Mouse (Mus musculus): ENCODE data around the gene Gid8. TPM values are rescaled to one million over a fixed set of nuclear protein-coding genes. Genes with fewer than 3 reads are reported as not detected.

Gid8 gene
- total and polyA plus RNA-seq, 2 experiments from 2014 or later, result 43.6 to 44.5 TPM

GRCm38 (mm10) chr2:180683524-180683923 lies 26.4 kb upstream of the Gid8 start:
- DNase-seq (ENCODE audit: low spot score), result no peak
- Histone ChIP-seq H3K9me3 (ENCODE audit: low read length) (no peaks in the 10 kb centered on the region), H3K36me3 (ENCODE audit: insufficient read depth, low read length) (peaks cover 72% of the 10 kb centered on the region), H3K9ac (replicated peaks; ENCODE audit: low read length, poor library complexity, severe bottlenecking) (no peak overlapping the region), H3K4me1 (ENCODE audit: insufficient read depth, low read length) (no peaks in the 10 kb centered on the region), H3K27ac (ENCODE audit: low read depth, low read length) (no peak overlapping the region), H3K4me2 (ENCODE audit: low read depth, low read length, poor library complexity, severe bottlenecking) (no peak overlapping the region), H3K27me3 (ENCODE audit: insufficient read depth, low read length) (no peaks in the 10 kb centered on the region), H3K4me3 (ENCODE audit: low read depth, low read length) (no peak overlapping the region)
- WGBS, result 90% methylated on average over 2 of the region's 2 CpGs
- no peak for ATAC-seq (ENCODE audit: low FRiP score)
- TF ChIP-seq CTCF (IDR thresholded peaks at IDR 0.05), result no peak

GRCm38 (mm10) chr2:180684031-180684430 lies 25.9 kb upstream of the Gid8 start:
- H3K4me2 ChIP-seq (ENCODE audit: low read depth, low read length, poor library complexity, severe bottlenecking), result no peak overlapping the region
- no peaks in the 10 kb centered on the region for H3K27me3 ChIP-seq (ENCODE audit: insufficient read depth, low read length)
- no peaks in the 10 kb centered on the region for H3K4me1 ChIP-seq (ENCODE audit: insufficient read depth, low read length)
- H3K27ac ChIP-seq (ENCODE audit: low read depth, low read length), result no peak overlapping the region
- TF ChIP-seq CTCF (IDR thresholded peaks at IDR 0.05), result no peak
- peaks cover 77% of the 10 kb centered on the region for H3K36me3 ChIP-seq (ENCODE audit: insufficient read depth, low read length)
- DNase-seq (ENCODE audit: low spot score) (no peak), ATAC-seq (ENCODE audit: low FRiP score) (no peak)
- H3K9ac ChIP-seq (replicated peaks; ENCODE audit: low read length, poor library complexity, severe bottlenecking), result no peak overlapping the region
- H3K9me3 ChIP-seq (ENCODE audit: low read length), result no peaks in the 10 kb centered on the region
- H3K4me3 ChIP-seq (ENCODE audit: low read depth, low read length), result no peak overlapping the region
- 88% methylated on average over 4 of the region's 4 CpGs for WGBS

GRCm38 (mm10) chr2:180689841-180690240 lies 20.1 kb upstream of the Gid8 start:
- no peak for DNase-seq (ENCODE audit: low spot score)
- no peak for TF ChIP-seq CTCF (IDR thresholded peaks at IDR 0.05)
- Histone ChIP-seq H3K9me3 (ENCODE audit: low read length) (no peaks in the 10 kb centered on the region), H3K4me2 (ENCODE audit: low read depth, low read length, poor library complexity, severe bottlenecking) (no peak overlapping the region), H3K27me3 (ENCODE audit: insufficient read depth, low read length) (no peaks in the 10 kb centered on the region), H3K4me1 (ENCODE audit: insufficient read depth, low read length) (no peaks in the 10 kb centered on the region; the same call in 1 of the 2 replicates), H3K36me3 (ENCODE audit: insufficient read depth, low read length) (peaks cover 58% of the 10 kb centered on the region), H3K4me3 (ENCODE audit: low read depth, low read length) (no peak overlapping the region), H3K9ac (replicated peaks; ENCODE audit: low read length, poor library complexity, severe bottlenecking) (no peak overlapping the region), H3K27ac (ENCODE audit: low read depth, low read length) (no peak overlapping the region)
- 80% methylated on average over 5 of the region's 5 CpGs for WGBS
- ATAC-seq (ENCODE audit: low FRiP score), result no peak

GRCm38 (mm10) chr2:180692630-180693029 lies 17.3 kb upstream of the Gid8 start:
- H3K27me3 ChIP-seq (ENCODE audit: insufficient read depth, low read length), result no peaks in the 10 kb centered on the region
- no peaks in the 10 kb centered on the region; the same call in 1 of the 2 replicates for H3K4me1 ChIP-seq (ENCODE audit: insufficient read depth, low read length)
- H3K27ac ChIP-seq (ENCODE audit: low read depth, low read length), result no peak overlapping the region
- no peaks in the 10 kb centered on the region for H3K9me3 ChIP-seq (ENCODE audit: low read length)
- 0% methylated on average over 1 of the region's 1 CpGs for WGBS
- peaks cover 31% of the 10 kb centered on the region for H3K36me3 ChIP-seq (ENCODE audit: insufficient read depth, low read length)
- no peak for TF ChIP-seq CTCF (IDR thresholded peaks at IDR 0.05)
- DNase-seq (ENCODE audit: low spot score) (peak; percentile 61), ATAC-seq (ENCODE audit: low FRiP score) (no peak)
- no peak overlapping the region for H3K4me2 ChIP-seq (ENCODE audit: low read depth, low read length, poor library complexity, severe bottlenecking)
- no peak overlapping the region for H3K4me3 ChIP-seq (ENCODE audit: low read depth, low read length)
- no peak overlapping the region for H3K9ac ChIP-seq (replicated peaks; ENCODE audit: low read length, poor library complexity, severe bottlenecking)

GRCm38 (mm10) chr2:180695176-180695575 lies 14.7 kb upstream of the Gid8 start:
- Histone ChIP-seq H3K27ac (ENCODE audit: low read depth, low read length) (no peak overlapping the region), H3K27me3 (ENCODE audit: insufficient read depth, low read length) (no peaks in the 10 kb centered on the region), H3K9me3 (ENCODE audit: low read length) (no peaks in the 10 kb centered on the region), H3K36me3 (ENCODE audit: insufficient read depth, low read length) (peaks cover 8% of the 10 kb centered on the region), H3K4me2 (ENCODE audit: low read depth, low read length, poor library complexity, severe bottlenecking) (no peak overlapping the region), H3K4me1 (ENCODE audit: insufficient read depth, low read length) (no peaks in the 10 kb centered on the region; the same call in 1 of the 2 replicates), H3K4me3 (ENCODE audit: low read depth, low read length) (no peak overlapping the region), H3K9ac (replicated peaks; ENCODE audit: low read length, poor library complexity, severe bottlenecking) (no peak overlapping the region)
- 48% methylated on average over 2 of the region's 2 CpGs for WGBS
- no peak for ATAC-seq (ENCODE audit: low FRiP score)
- no peak for DNase-seq (ENCODE audit: low spot score)
- no peak for TF ChIP-seq CTCF (IDR thresholded peaks at IDR 0.05)

GRCm38 (mm10) chr2:180700457-180700856 lies 9.5 kb upstream of the Gid8 start:
- Histone ChIP-seq H3K9ac (replicated peaks; ENCODE audit: low read length, poor library complexity, severe bottlenecking) (0 out of 2 replicates have a peak overlapping the region, but pooled peaks have one; percentile 92), H3K4me1 (ENCODE audit: insufficient read depth, low read length) (peaks cover 8% of the 10 kb centered on the region), H3K9me3 (ENCODE audit: low read length) (no peaks in the 10 kb centered on the region), H3K36me3 (ENCODE audit: insufficient read depth, low read length) (no peaks in the 10 kb centered on the region), H3K4me2 (ENCODE audit: low read depth, low read length, poor library complexity, severe bottlenecking) (peak overlapping the region; percentile 77), H3K4me3 (ENCODE audit: low read depth, low read length) (peak overlapping the region; percentile 79; the same call in 1 of the 2 replicates), H3K27ac (ENCODE audit: low read depth, low read length) (no peak overlapping the region), H3K27me3 (ENCODE audit: insufficient read depth, low read length) (no peaks in the 10 kb centered on the region)
- no peak for ATAC-seq (ENCODE audit: low FRiP score)
- 79% methylated on average over 5 of the region's 5 CpGs for WGBS
- no peak for TF ChIP-seq CTCF (IDR thresholded peaks at IDR 0.05)
- DNase-seq (ENCODE audit: low spot score), result no peak

All from midbrain, postnatal 0 days (tissue).